Mouse (Mus musculus) limb, embryonic 14.5 days (tissue): Measurements from ENCODE around the gene Slc22a19. TPM values are rescaled to one million over a fixed set of nuclear protein-coding genes. Genes with fewer than 3 reads are reported as not detected.
"Not testable (repeated sequence)": the region's sequence is repeated elsewhere in the genome, so short reads cannot be mapped to it uniquely, and the experiment has no call there.

Experiments used
- ATAC-seq: fragments of 200-750 bp; cut with Nextera tagmentation; 2 replicates; pipeline ENCODE4 v1.8.0; 2017; ENCODE audit warnings: low read depth, moderate number of reproducible peaks, moderate TSS enrichment; ENCODE audit not compliant: low FRiP score
- DNase-seq: peaks from one replicate; pipeline ENCODE4 v3.0.0-alpha.2; 2015; ENCODE audit warnings: low spot score
- H3K27ac ChIP-seq: fragments of 300-500 bp; sonication (generic); replicated peaks from 2 replicates; pipeline ENCODE4 v1.5.1; 2014; ENCODE audit warnings: low read depth, mild to moderate bottlenecking, low read length, moderate library complexity, mixed read lengths
- H3K27me3 ChIP-seq: fragments of 300-500 bp; sonication (generic); 2 replicates; pipeline ENCODE4 v1.6.1; 2014; ENCODE audit warnings: low read length, mixed read lengths; ENCODE audit not compliant: control insufficient read depth, insufficient read depth
- H3K36me3 ChIP-seq: fragments of 300-500 bp; sonication (generic); 2 replicates; pipeline ENCODE4 v1.6.1; 2014; ENCODE audit warnings: mild to moderate bottlenecking, low read length, moderate library complexity, mixed read lengths; ENCODE audit not compliant: control insufficient read depth, insufficient read depth
- H3K4me1 ChIP-seq: fragments of 300-500 bp; sonication (generic); 2 replicates; pipeline ENCODE4 v1.6.1; 2014; ENCODE audit warnings: antibody characterized with exemption, low read length, mixed read lengths; ENCODE audit not compliant: control insufficient read depth, insufficient read depth
- H3K4me2 ChIP-seq: fragments of 300-500 bp; sonication (generic); replicated peaks from 2 replicates; pipeline ENCODE4 v1.6.1; 2014; ENCODE audit warnings: low read depth, mild to moderate bottlenecking, low read length, moderate library complexity; ENCODE audit not compliant: severe bottlenecking
- H3K4me3 ChIP-seq: fragments of 300-500 bp; sonication (generic); replicated peaks from 2 replicates; pipeline ENCODE4 v1.5.1; 2014; ENCODE audit warnings: low read length
- H3K9ac ChIP-seq: fragments of 300-500 bp; sonication (generic); 2 replicates; pipeline ENCODE4 v1.6.1; 2014; ENCODE audit warnings: mild to moderate bottlenecking, low read depth, low read length, moderate library complexity; ENCODE audit not compliant: severe bottlenecking
- H3K9me3 ChIP-seq: fragments of 300-500 bp; sonication (generic); 2 replicates; pipeline ENCODE4 v1.6.1; 2016; ENCODE audit warnings: low read length; ENCODE audit not compliant: control insufficient read depth
- POLR2A ChIP-seq: fragments of 200-500 bp; IDR thresholded peaks from 2 replicates; pipeline ENCODE4 v1.8.0; 2012; ENCODE audit warnings: inconsistent platforms, mild to moderate bottlenecking, moderate library complexity, borderline replicate concordance; ENCODE audit not compliant: insufficient read depth, insufficient read length; ENCODE audit errors: extremely low read depth
- WGBS: fragments of 180-500 bp; shearing (Covaris S2); extraction: QIAGEN DNeasy Blood & Tissue Kit; methylation state at CpG from one replicate; pipeline ENCODE4 v1.1.7; 2014; 5-methylcytosine and 5-hydroxymethylcytosine counted together
- polyA plus RNA-seq, 2 experiments: library from polyadenylated mRNA; depleted of rRNA in 1 of 2; stranded (reverse) in 1 of 2; unstranded in 1 of 2; fragments of >200 nt; fragmentation: Nextera tagmentation in 1 of 2; extraction: Ambion mirVana in 1 of 2; gene quantifications; 2 replicates each; pipeline versions ENCODE4 v1.2.1 to v1.2.3; 2012 to 2014

Gene Slc22a19
- polyA plus RNA-seq (2012; rRNA removed) (not detected in 2 replicates), polyA plus RNA-seq (2014; fragmentation: Nextera tagmentation; extraction: Ambion mirVana) (not detected in 2 replicates)

- H3K4me2 ChIP-seq = no peak within 1 kb of the TSS
- DNase-seq = no peak
- H3K4me3 ChIP-seq = no peak within 1 kb of the TSS
- H3K9me3 ChIP-seq = no peaks in the 10 kb centered on the region
- no peaks in the 10 kb centered on the region for H3K4me1 ChIP-seq
- H3K9ac ChIP-seq = no peak within 1 kb of the TSS
- no peak for ATAC-seq
- H3K27me3 ChIP-seq = no peaks in the 10 kb centered on the region
- no peak for TF ChIP-seq POLR2A
- no peaks in the 10 kb centered on the region for H3K36me3 ChIP-seq
- H3K27ac ChIP-seq = no peak within 1 kb of the TSS
These were observed at the start of gene Slc22a19 for GRCm38 (mm10) chr19:7711148-7711547. Gene Slc22a19 (minus strand): TSS chr19:7711310.

- not testable (repeated sequence) for ATAC-seq, H3K36me3 ChIP-seq, H3K4me3 ChIP-seq, H3K27ac ChIP-seq, DNase-seq, H3K9ac ChIP-seq, H3K4me1 ChIP-seq, H3K4me2 ChIP-seq, H3K27me3 ChIP-seq, H3K9me3 ChIP-seq
- 73% methylated on average over 13 of the region's 13 CpGs for WGBS
These were observed 42.3 kb upstream of the Slc22a19 start for GRCm38 (mm10) chr19:7753371-7753770.

GRCm38 (mm10) chr19:7729543-7729942, 18.4 kb upstream of the Slc22a19 start:
- WGBS = 38% methylated on average over 1 of the region's 1 CpGs
- Histone ChIP-seq H3K4me1 (no peaks in the 10 kb centered on the region), H3K27ac (no peak overlapping the region), H3K4me3 (no peak overlapping the region), H3K4me2 (no peak overlapping the region), H3K9ac (no peak overlapping the region), H3K36me3 (no peaks in the 10 kb centered on the region), H3K9me3 (no peaks in the 10 kb centered on the region), H3K27me3 (no peaks in the 10 kb centered on the region)
- DNase-seq = no peak
- TF ChIP-seq POLR2A = no peak
- ATAC-seq = no peak

GRCm38 (mm10) chr19:7693104-7693503, 18.0 kb downstream of the Slc22a19 start:
- not testable (repeated sequence) for H3K4me3 ChIP-seq, H3K9me3 ChIP-seq, H3K4me1 ChIP-seq, H3K27ac ChIP-seq, DNase-seq, H3K4me2 ChIP-seq, H3K27me3 ChIP-seq, H3K36me3 ChIP-seq, ATAC-seq, H3K9ac ChIP-seq
- 66% methylated on average over 3 of the region's 3 CpGs for WGBS

- no peak for TF ChIP-seq POLR2A
- Histone ChIP-seq H3K27ac (no peak overlapping the region), H3K9ac (no peak overlapping the region), H3K36me3 (no peaks in the 10 kb centered on the region), H3K4me3 (no peak overlapping the region), H3K4me2 (no peak overlapping the region), H3K9me3 (no peaks in the 10 kb centered on the region), H3K27me3 (no peaks in the 10 kb centered on the region), H3K4me1 (no peaks in the 10 kb centered on the region)
- 90% methylated on average over 2 of the region's 2 CpGs for WGBS
- no peak for ATAC-seq
- no peak for DNase-seq
These were observed 19.9 kb downstream of the Slc22a19 start for GRCm38 (mm10) chr19:7691259-7691658.

GRCm38 (mm10) chr19:7687988-7688387, 23.1 kb downstream of the Slc22a19 start:
- ATAC-seq = no peak
- H3K4me1 ChIP-seq = no peaks in the 10 kb centered on the region

More at GRCm38 (mm10) chr19:7687988-7688387, 23.1 kb downstream of the Slc22a19 start:
- Histone ChIP-seq H3K27me3 (no peaks in the 10 kb centered on the region), H3K4me2 (no peak overlapping the region), H3K4me3 (no peak overlapping the region), H3K36me3 (no peaks in the 10 kb centered on the region), H3K9me3 (no peaks in the 10 kb centered on the region), H3K9ac (no peak overlapping the region), H3K27ac (no peak overlapping the region)
- no peak for TF ChIP-seq POLR2A
- WGBS = 84% methylated on average over 1 of the region's 1 CpGs
- no peak for DNase-seq
